Mouse (Mus musculus) stomach, adult 2 months (tissue): Measurements from ENCODE around the gene Col16a1. TPM values are rescaled to one million over a fixed set of nuclear protein-coding genes. Genes with fewer than 3 reads are reported as not detected.

Experiments used
- polyA plus RNA-seq: library from polyadenylated mRNA; depleted of rRNA; stranded (reverse); fragments of >200 nt; gene quantifications from 2 replicates; pipeline ENCODE4 v1.2.3, GENCODE M21; 2012; rRNA removed

The Col16a1 gene
- 19.8 and 21.3 TPM in 2 replicates for polyA plus RNA-seq

GRCm38 (mm10) chr4:130047331-130048202, at the start of gene Col16a1:
Col16a1 (plus strand) TSS chr4:130047840.

GRCm38 (mm10) chr4:130102111-130102651, 54.5 kb downstream of the Col16a1 start, which contains the start of gene Pef1:
Pef1 (plus strand) TSS chr4:130102558.

GRCm38 (mm10) chr4:130139214-130139492, 91.5 kb downstream of the Col16a1 start, which contains the start of gene Hcrtr1:
Hcrtr1 (minus strand) TSS chr4:130139359.

Other genes with a start within 250 kb of the Col16a1 start
- 10.3 and 15.0 TPM in 2 replicates for gene Ptp4a2, start 236.6 kb upstream of the Col16a1 start, polyA plus RNA-seq
- 0.03 TPM in 1 of 2 replicates, not detected in the other for gene Spocd1, start 118.6 kb upstream of the Col16a1 start, polyA plus RNA-seq
- gene Adgrb2, start 63.0 kb upstream of the Col16a1 start, polyA plus RNA-seq = 2.1 and 5.1 TPM in 2 replicates
- 64.1 and 80.9 TPM in 2 replicates for gene Pef1, start 54.7 kb downstream of the Col16a1 start, polyA plus RNA-seq
- gene Hcrtr1, start 91.5 kb downstream of the Col16a1 start, polyA plus RNA-seq = 5.9 and 9.3 TPM in 2 replicates
- 203 and 220 TPM in 2 replicates for gene Tinagl1, start 127.3 kb downstream of the Col16a1 start, polyA plus RNA-seq
- not detected in 2 replicates for gene Gm853, start 174.6 kb downstream of the Col16a1 start, polyA plus RNA-seq
- gene Serinc2, start 231.4 kb downstream of the Col16a1 start, polyA plus RNA-seq = 493 and 559 TPM in 2 replicates